Mouse (Mus musculus) lung, adult 2 months (tissue): ENCODE measurements at regions not wholly inside any gene's neighbourhood (a gene's known extent, or its start where the extent isn't known, plus 50 kb on each side); places are given as distances from the start of the nearest gene placed in this dataset.

Experiments used
- CTCF ChIP-seq: fragments of 200-500 bp; IDR thresholded peaks from 2 replicates; pipeline ENCODE4 v1.5.1; 2011; ENCODE audit warnings: mild to moderate bottlenecking, low read length, control low read depth; ENCODE audit not compliant: insufficient read depth
- POLR2A ChIP-seq: fragments of 200-500 bp; IDR thresholded peaks from 2 replicates; pipeline ENCODE4 v1.6.1; 2011; ENCODE audit warnings: low read depth, mild to moderate bottlenecking, control low read depth, low read length, borderline replicate concordance; ENCODE audit errors: extremely low read depth

- TF ChIP-seq CTCF: no peak
- TF ChIP-seq POLR2A: no peak
These were observed 238.2 kb upstream of the 1700012A03Rik start for GRCm38 (mm10) chr6:31811890-31812289.
